Mouse (Mus musculus): ENCODE measurements at regions not wholly inside any gene's neighbourhood (a gene's known extent, or its start where the extent isn't known, plus 50 kb on each side); places are given as distances from the start of the nearest gene placed in this dataset.

DNA sequence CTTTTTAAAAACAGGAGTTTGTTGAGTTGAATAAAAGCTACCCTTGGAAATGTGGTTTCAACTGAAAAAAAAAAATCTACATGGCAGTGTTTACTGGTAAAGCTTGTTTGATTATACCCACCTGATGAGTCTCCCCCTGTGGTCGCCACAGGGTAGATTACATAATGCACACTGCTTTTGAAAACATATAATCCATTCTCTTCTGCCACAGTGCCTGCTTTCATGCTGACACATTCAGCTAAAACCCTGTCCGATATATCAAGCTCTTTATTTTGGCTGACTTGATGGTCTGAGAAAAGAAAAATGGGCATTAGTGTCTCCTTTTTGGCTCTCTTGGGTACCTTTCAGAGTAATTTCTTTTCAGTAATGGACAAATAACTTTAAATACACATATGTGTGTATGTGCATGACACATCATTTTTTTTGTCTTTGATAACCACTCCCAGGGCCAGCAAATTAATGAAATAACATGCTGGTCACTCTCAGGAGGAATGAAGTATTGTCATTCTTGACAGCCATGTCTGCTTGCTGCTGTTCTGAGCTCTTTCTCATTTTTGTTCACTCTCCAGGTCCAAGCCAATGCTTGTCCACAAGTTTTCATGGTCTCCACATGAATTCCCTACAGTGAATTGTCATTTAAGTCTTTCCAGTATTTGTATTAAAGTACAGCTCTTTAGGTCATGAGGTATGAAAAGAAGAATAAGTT, 793.7 kb upstream of the Adgrl2 start:
- H3K9me3 ChIP-seq (replicated peaks; ENCODE audit: control insufficient read depth, low read length, poor library complexity, severe bottlenecking) = no peaks in the 10 kb centered on the region
- no peak overlapping the region for H3K4me2 ChIP-seq (ENCODE audit: low read length)
- no peaks in the 10 kb centered on the region for H3K36me3 ChIP-seq (ENCODE audit: control insufficient read depth, insufficient read depth, low read length)
- no peaks in the 10 kb centered on the region for H3K27me3 ChIP-seq (ENCODE audit: control insufficient read depth, insufficient read depth, low read depth, low read length)
- no peak overlapping the region for H3K4me3 ChIP-seq (ENCODE audit: low read depth, low read length)
- 13% methylated on average over 2 of the region's 2 CpGs for WGBS
- no peak for ATAC-seq
- H3K9ac ChIP-seq (ENCODE audit: low read depth, low read length) = no peak overlapping the region
- no peaks in the 10 kb centered on the region for H3K4me1 ChIP-seq (ENCODE audit: control insufficient read depth, insufficient read depth, low read length)
- no peak overlapping the region for H3K27ac ChIP-seq (ENCODE audit: low read length)

- Histone ChIP-seq H3K27ac (ENCODE audit: low read length) (no peak overlapping the region), H3K4me1 (ENCODE audit: control insufficient read depth, insufficient read depth, low read length) (no peaks in the 10 kb centered on the region), H3K9ac (ENCODE audit: low read depth, low read length) (no peak overlapping the region), H3K9me3 (replicated peaks; ENCODE audit: control insufficient read depth, low read length, poor library complexity, severe bottlenecking) (no peaks in the 10 kb centered on the region), H3K4me3 (ENCODE audit: low read depth, low read length) (no peak overlapping the region), H3K4me2 (ENCODE audit: low read length) (no peak overlapping the region), H3K36me3 (ENCODE audit: control insufficient read depth, insufficient read depth, low read length) (no peaks in the 10 kb centered on the region), H3K27me3 (ENCODE audit: control insufficient read depth, insufficient read depth, low read depth, low read length) (no peaks in the 10 kb centered on the region)
- no peak for ATAC-seq
- WGBS = 78% methylated on average over 2 of the region's 2 CpGs
Measured at GRCm38 (mm10) chr3:149767847-149768421, 777.6 kb upstream of the Adgrl2 start.

- H3K36me3 ChIP-seq (ENCODE audit: control insufficient read depth, insufficient read depth, low read length) = no peaks in the 10 kb centered on the region
- WGBS = 92% methylated on average over 2 of the region's 2 CpGs
- no peak overlapping the region for H3K4me3 ChIP-seq (ENCODE audit: low read depth, low read length)
- ATAC-seq = no peak
- no peak overlapping the region for H3K27ac ChIP-seq (ENCODE audit: low read length)
- no peaks in the 10 kb centered on the region for H3K4me1 ChIP-seq (ENCODE audit: control insufficient read depth, insufficient read depth, low read length)
- no peak overlapping the region for H3K4me2 ChIP-seq (ENCODE audit: low read length)
- no peaks in the 10 kb centered on the region for H3K9me3 ChIP-seq (replicated peaks; ENCODE audit: control insufficient read depth, low read length, poor library complexity, severe bottlenecking)
- H3K27me3 ChIP-seq (ENCODE audit: control insufficient read depth, insufficient read depth, low read depth, low read length) = no peaks in the 10 kb centered on the region
- no peak overlapping the region for H3K9ac ChIP-seq (ENCODE audit: low read depth, low read length)
Measured at GRCm38 (mm10) chr3:149761245-149761644, 770.9 kb upstream of the Adgrl2 start.

GRCm38 (mm10) chr3:149757910-149758592, 767.7 kb upstream of the Adgrl2 start:
- H3K27ac ChIP-seq (ENCODE audit: low read length) = no peak overlapping the region
- ATAC-seq = no peak
- H3K4me2 ChIP-seq (ENCODE audit: low read length) = no peak overlapping the region
- H3K9ac ChIP-seq (ENCODE audit: low read depth, low read length) = no peak overlapping the region
- WGBS = 74% methylated on average over 6 of the region's 6 CpGs
- no peaks in the 10 kb centered on the region for H3K9me3 ChIP-seq (replicated peaks; ENCODE audit: control insufficient read depth, low read length, poor library complexity, severe bottlenecking)
- H3K27me3 ChIP-seq (ENCODE audit: control insufficient read depth, insufficient read depth, low read depth, low read length) = no peaks in the 10 kb centered on the region
- H3K4me1 ChIP-seq (ENCODE audit: control insufficient read depth, insufficient read depth, low read length) = no peaks in the 10 kb centered on the region
- H3K36me3 ChIP-seq (ENCODE audit: control insufficient read depth, insufficient read depth, low read length) = no peaks in the 10 kb centered on the region
- no peak overlapping the region for H3K4me3 ChIP-seq (ENCODE audit: low read depth, low read length)

GRCm38 (mm10) chr3:149736069-149736468, 745.7 kb upstream of the Adgrl2 start:
- Histone ChIP-seq H3K4me2 (ENCODE audit: low read length) (no peak overlapping the region), H3K4me1 (ENCODE audit: control insufficient read depth, insufficient read depth, low read length) (no peaks in the 10 kb centered on the region), H3K27me3 (ENCODE audit: control insufficient read depth, insufficient read depth, low read depth, low read length) (no peaks in the 10 kb centered on the region), H3K9me3 (replicated peaks; ENCODE audit: control insufficient read depth, low read length, poor library complexity, severe bottlenecking) (no peaks in the 10 kb centered on the region), H3K36me3 (ENCODE audit: control insufficient read depth, insufficient read depth, low read length) (no peaks in the 10 kb centered on the region), H3K27ac (ENCODE audit: low read length) (no peak overlapping the region), H3K4me3 (ENCODE audit: low read depth, low read length) (no peak overlapping the region), H3K9ac (ENCODE audit: low read depth, low read length) (no peak overlapping the region)
- no peak for ATAC-seq
- WGBS = 56% methylated on average over 3 of the region's 3 CpGs

DNA sequence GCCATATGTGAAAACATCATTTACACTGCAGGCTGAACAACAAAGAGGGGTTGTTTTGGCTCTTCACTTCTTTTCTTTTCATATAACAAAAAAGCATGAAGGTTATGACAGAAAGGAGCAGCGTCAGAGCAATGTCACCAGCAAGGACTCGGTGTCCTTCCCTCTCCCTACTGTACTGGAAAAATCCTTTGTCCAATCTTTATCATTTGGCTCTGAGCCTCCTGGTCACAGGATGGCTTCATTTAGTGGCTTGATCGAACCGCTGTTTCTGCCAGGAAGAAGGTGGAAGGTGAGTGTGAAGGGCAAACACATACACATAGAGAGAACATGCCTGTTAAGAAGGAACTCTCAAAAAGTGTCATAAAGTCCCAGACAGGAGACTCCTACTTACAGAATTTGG, 735.9 kb upstream of the Adgrl2 start:
- Histone ChIP-seq H3K4me3 (ENCODE audit: low read depth, low read length) (no peak overlapping the region), H3K4me2 (ENCODE audit: low read length) (no peak overlapping the region), H3K27me3 (ENCODE audit: control insufficient read depth, insufficient read depth, low read depth, low read length) (no peaks in the 10 kb centered on the region), H3K27ac (ENCODE audit: low read length) (no peak overlapping the region), H3K4me1 (ENCODE audit: control insufficient read depth, insufficient read depth, low read length) (no peaks in the 10 kb centered on the region), H3K36me3 (ENCODE audit: control insufficient read depth, insufficient read depth, low read length) (no peaks in the 10 kb centered on the region), H3K9ac (ENCODE audit: low read depth, low read length) (no peak overlapping the region), H3K9me3 (replicated peaks; ENCODE audit: control insufficient read depth, low read length, poor library complexity, severe bottlenecking) (no peaks in the 10 kb centered on the region)
- no peak for ATAC-seq
- WGBS = 80% methylated on average over 4 of the region's 4 CpGs

DNA sequence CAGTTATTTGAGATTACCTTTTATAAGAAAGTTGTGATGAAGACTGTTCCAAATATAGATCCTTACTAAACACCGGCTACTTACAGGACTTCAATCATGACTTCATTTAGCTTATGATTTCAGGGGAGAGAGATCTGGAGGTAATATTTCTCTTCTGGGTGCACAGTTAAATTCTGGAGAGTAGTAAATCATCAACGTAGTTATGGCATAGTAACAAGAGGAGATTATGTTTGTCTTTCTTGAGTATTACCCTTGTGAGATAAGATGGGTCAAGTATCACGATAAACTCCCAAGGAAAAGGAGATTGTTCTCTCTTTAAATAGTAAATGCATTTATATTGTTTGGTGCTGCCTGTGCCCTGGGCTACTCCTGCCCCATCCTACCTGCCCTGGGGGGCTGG, 734.5 kb upstream of the Adgrl2 start:
- H3K4me2 ChIP-seq (ENCODE audit: low read length) = no peak overlapping the region
- no peaks in the 10 kb centered on the region for H3K9me3 ChIP-seq (replicated peaks; ENCODE audit: control insufficient read depth, low read length, poor library complexity, severe bottlenecking)
- no peak overlapping the region for H3K27ac ChIP-seq (ENCODE audit: low read length)
- no peak overlapping the region for H3K4me3 ChIP-seq (ENCODE audit: low read depth, low read length)
- H3K36me3 ChIP-seq (ENCODE audit: control insufficient read depth, insufficient read depth, low read length) = no peaks in the 10 kb centered on the region
- 96% methylated on average over 3 of the region's 3 CpGs for WGBS
- no peaks in the 10 kb centered on the region for H3K27me3 ChIP-seq (ENCODE audit: control insufficient read depth, insufficient read depth, low read depth, low read length)
- H3K4me1 ChIP-seq (ENCODE audit: control insufficient read depth, insufficient read depth, low read length) = no peaks in the 10 kb centered on the region
- H3K9ac ChIP-seq (ENCODE audit: low read depth, low read length) = no peak overlapping the region
- no peak for ATAC-seq

DNA sequence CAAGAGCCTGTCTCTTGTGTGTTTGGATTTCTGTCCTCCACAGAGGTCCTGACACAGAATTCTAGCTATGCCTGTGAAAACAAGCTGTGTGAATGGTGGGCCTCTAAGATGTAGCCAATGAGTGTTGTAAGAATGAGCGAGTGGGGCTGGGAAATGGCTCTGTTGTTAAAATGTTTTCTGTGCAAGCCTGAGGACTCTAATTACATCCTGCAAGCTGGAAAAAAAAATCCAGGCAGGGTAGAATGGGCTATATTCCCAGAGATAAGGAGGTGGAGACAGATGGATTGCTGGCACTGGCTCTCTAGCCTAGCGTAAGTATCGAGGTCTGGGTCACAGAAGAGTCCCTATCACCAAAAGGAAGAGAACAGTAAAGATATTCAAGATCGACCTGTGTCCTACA, 731.5 kb upstream of the Adgrl2 start:
- H3K36me3 ChIP-seq (ENCODE audit: control insufficient read depth, insufficient read depth, low read length) = no peaks in the 10 kb centered on the region
- 80% methylated on average over 4 of the region's 4 CpGs for WGBS
- no peak for ATAC-seq
- no peaks in the 10 kb centered on the region for H3K27me3 ChIP-seq (ENCODE audit: control insufficient read depth, insufficient read depth, low read depth, low read length)
- H3K4me1 ChIP-seq (ENCODE audit: control insufficient read depth, insufficient read depth, low read length) = no peaks in the 10 kb centered on the region
- no peak overlapping the region for H3K4me3 ChIP-seq (ENCODE audit: low read depth, low read length)
- no peak overlapping the region for H3K9ac ChIP-seq (ENCODE audit: low read depth, low read length)
- no peak overlapping the region for H3K4me2 ChIP-seq (ENCODE audit: low read length)
- H3K27ac ChIP-seq (ENCODE audit: low read length) = no peak overlapping the region
- no peaks in the 10 kb centered on the region for H3K9me3 ChIP-seq (replicated peaks; ENCODE audit: control insufficient read depth, low read length, poor library complexity, severe bottlenecking)

GRCm38 (mm10) chr3:149720306-149720705, 730.0 kb upstream of the Adgrl2 start:
- Histone ChIP-seq H3K27ac (ENCODE audit: low read length) (no peak overlapping the region), H3K27me3 (ENCODE audit: control insufficient read depth, insufficient read depth, low read depth, low read length) (no peaks in the 10 kb centered on the region), H3K9me3 (replicated peaks; ENCODE audit: control insufficient read depth, low read length, poor library complexity, severe bottlenecking) (no peaks in the 10 kb centered on the region), H3K9ac (ENCODE audit: low read depth, low read length) (no peak overlapping the region), H3K4me2 (ENCODE audit: low read length) (no peak overlapping the region), H3K36me3 (ENCODE audit: control insufficient read depth, insufficient read depth, low read length) (no peaks in the 10 kb centered on the region), H3K4me3 (ENCODE audit: low read depth, low read length) (no peak overlapping the region), H3K4me1 (ENCODE audit: control insufficient read depth, insufficient read depth, low read length) (no peaks in the 10 kb centered on the region)
- peak; percentile 48; the same call in 1 of the 2 replicates for ATAC-seq
- WGBS = 17% methylated on average over 6 of the region's 6 CpGs
